Mouse (Mus musculus): Measurements from ENCODE around the gene Med19. TPM values are rescaled to one million over a fixed set of nuclear protein-coding genes. Genes with fewer than 3 reads are reported as not detected.

Med19 gene
- polyA plus RNA-seq, 1 experiment from 2014 or later = 28.8 TPM

DNA sequence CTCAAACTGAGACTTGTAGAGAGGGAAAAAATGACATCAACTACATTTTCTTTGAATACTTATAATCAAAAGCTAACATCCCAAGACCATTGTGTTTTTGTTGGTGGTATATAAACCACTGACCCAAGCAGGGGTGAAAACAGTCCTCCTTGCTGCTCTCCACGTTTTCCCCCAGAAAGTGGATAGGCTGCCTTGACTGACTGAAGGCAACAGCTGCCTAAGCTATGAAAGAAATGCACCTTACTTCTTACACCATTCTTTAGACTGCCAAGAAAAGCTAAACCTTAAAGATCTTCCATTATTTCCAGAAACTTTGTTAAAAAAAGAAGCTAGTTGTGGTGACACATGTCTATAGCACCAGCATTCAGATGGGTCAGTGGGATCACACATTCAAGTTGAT, 32.1 kb upstream of the Med19 start:
- ATAC-seq (ENCODE audit: insufficient number of reproducible peaks, low FRiP score) = no peak

DNA sequence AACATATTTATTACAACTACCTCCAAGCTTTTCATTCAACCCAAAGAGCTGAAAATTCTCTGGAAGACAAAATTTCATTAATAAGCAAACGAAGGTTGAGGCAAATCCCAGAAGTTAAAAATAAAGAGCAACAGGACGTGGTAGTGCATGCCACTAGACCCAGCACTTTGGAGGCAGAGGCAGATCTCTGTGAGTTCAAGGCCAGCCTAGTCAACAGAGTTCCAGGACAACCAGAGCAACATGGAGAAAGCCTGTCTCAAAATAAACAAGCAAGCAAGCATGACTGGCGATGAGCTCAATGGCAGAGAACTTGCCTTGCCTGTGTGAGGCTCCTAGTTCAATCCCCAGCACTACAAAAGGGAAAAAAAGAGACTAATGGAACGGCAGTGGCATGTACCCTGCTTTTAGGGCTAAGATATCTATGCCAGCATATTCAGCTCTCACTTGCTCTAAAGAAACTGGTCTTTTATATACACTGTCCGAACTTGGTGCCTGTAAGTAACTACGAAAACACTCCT, 31.1 kb upstream of the Med19 start:
- no peaks in the 10 kb centered on the region for H3K27me3 ChIP-seq (replicated peaks)
- 81% methylated on average over 6 of the region's 6 CpGs for WGBS
- no peak overlapping the region for H3K9ac ChIP-seq
- H3K4me3 ChIP-seq = peak overlapping the region; percentile 5; the same call in 1 of the 2 replicates
- peaks cover 36% of the 10 kb centered on the region for H3K4me1 ChIP-seq (replicated peaks)
- peak overlapping the region; percentile 42 for H3K4me2 ChIP-seq
- H3K9me3 ChIP-seq (replicated peaks) = no peaks in the 10 kb centered on the region
- H3K27ac ChIP-seq (ENCODE audit: poor library complexity, severe bottlenecking) = no peak overlapping the region
- no peak for ATAC-seq (ENCODE audit: insufficient number of reproducible peaks, low FRiP score)
- H3K36me3 ChIP-seq = peaks cover 4% of the 10 kb centered on the region; the same call in 1 of the 2 replicates

More for the DNA sequence above, 32.1 kb upstream of the Med19 start:
- Histone ChIP-seq H3K27me3 (replicated peaks) (no peaks in the 10 kb centered on the region), H3K9me3 (replicated peaks) (no peaks in the 10 kb centered on the region), H3K36me3 (peaks cover 10% of the 10 kb centered on the region), H3K4me2 (peak overlapping the region; percentile 29; the same call in 1 of the 2 replicates), H3K9ac (no peak overlapping the region), H3K4me3 (no peak overlapping the region), H3K4me1 (replicated peaks) (peaks cover 45% of the 10 kb centered on the region), H3K27ac (ENCODE audit: poor library complexity, severe bottlenecking) (peak overlapping the region; percentile 51; the same call in 1 of the 2 replicates)
- WGBS = 57% methylated on average over 1 of the region's 1 CpGs

DNA sequence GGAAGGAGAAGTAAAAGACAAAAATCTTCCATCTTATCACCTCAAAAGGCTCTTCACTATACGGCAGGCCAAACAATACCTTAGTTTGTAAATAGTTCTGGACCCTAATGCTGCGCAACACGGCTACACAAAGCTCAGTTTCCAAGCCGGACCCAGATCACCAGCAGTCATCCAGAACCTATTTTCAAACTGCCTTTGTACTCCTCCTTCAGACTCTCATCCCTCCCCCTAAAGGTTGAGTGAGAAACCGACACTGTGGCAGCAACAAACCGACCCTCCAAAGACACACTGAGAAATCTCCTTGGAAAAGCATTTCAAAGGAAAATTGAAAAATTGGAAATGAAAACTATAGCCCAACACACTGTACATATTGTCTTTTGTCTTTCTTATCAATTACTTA, 29.8 kb upstream of the Med19 start:
- Histone ChIP-seq H3K4me3 (peak overlapping the region; percentile 60), H3K27ac (ENCODE audit: poor library complexity, severe bottlenecking) (peak overlapping the region; percentile 68; the same call in 1 of the 2 replicates), H3K4me2 (peak overlapping the region; percentile 74), H3K27me3 (replicated peaks) (no peaks in the 10 kb centered on the region), H3K9me3 (replicated peaks) (no peaks in the 10 kb centered on the region), H3K36me3 (0 out of 2 replicates have a peak, but pooled peaks cover 3% of the 10 kb centered on the region), H3K4me1 (replicated peaks) (peaks cover 28% of the 10 kb centered on the region), H3K9ac (peak overlapping the region; percentile 77)
- no peak for ATAC-seq (ENCODE audit: insufficient number of reproducible peaks, low FRiP score)
- WGBS = 27% methylated on average over 6 of the region's 6 CpGs

DNA sequence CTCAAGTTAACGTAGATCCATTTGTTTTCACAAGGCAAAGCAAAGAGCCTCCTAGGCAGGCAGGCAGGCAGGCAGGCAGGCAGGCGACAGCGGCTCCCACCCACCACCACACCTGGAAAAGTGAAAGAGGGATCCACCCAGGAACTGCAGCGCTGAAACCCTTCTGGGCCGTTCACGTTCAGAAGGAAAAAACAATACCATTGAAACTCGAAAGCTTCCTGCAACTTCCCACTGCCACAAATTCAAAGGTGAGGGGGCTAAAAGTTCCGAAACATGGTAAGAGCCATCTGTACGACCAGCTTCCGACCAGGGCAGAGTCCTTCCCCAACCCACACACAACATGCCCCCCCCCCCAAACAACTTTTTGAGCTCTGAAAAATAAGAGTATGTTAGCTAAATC, 28.5 kb upstream of the Med19 start:
- Histone ChIP-seq H3K4me1 (replicated peaks) (peaks cover 21% of the 10 kb centered on the region), H3K4me3 (peak overlapping the region; percentile 67), H3K36me3 (0 out of 2 replicates have a peak, but pooled peaks cover 3% of the 10 kb centered on the region), H3K27ac (ENCODE audit: poor library complexity, severe bottlenecking) (peak overlapping the region; percentile 97), H3K27me3 (replicated peaks) (no peaks in the 10 kb centered on the region), H3K4me2 (peak overlapping the region; percentile 65), H3K9ac (peak overlapping the region; percentile 89), H3K9me3 (replicated peaks) (no peaks in the 10 kb centered on the region)
- WGBS = 0% methylated on average over 10 of the region's 10 CpGs
- no peak for ATAC-seq (ENCODE audit: insufficient number of reproducible peaks, low FRiP score)

DNA sequence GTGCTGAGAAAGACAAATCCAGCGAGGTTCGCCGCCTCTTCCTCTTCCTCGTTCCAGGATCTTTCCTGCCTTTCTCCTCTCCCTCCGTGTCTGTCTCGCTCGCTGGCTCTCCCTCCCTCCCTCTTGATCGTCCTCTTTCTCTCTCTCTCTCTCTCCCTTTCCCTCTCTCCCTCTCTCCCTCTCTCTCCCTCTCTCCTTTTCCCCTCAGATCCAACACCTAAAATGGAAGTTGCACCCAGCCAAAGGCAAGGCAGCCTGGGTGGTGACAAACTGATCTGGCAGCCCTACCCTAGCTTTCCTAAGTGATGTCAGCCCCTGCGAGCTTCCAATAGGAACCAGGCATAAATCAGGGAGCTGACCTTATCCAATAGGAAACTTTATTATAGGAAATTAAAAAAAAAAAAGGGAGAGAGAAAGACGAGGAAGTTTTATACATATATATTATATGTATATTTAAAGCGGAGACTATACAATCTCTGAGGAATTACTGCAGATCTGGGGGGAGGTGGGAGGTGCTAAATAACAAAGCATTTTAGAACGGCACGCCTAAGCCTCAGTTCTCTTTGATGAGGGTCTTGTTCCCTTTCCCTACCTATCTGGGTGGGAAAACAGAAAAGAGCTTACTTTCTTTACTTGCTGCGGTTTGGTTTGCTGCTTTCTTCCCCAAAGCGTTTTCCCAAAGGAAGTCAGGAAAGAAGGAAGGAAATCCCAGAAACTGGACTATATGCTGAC, 27.6 kb upstream of the Med19 start, which contains the start of gene Ctnnd1:
Gene Ctnnd1 (minus strand): TSS at position 302 of the 732 bp plus-strand sequence.
- ATAC-seq (ENCODE audit: insufficient number of reproducible peaks, low FRiP score) = peak; percentile 94
- Histone ChIP-seq H3K4me1 (replicated peaks) (peaks cover 21% of the 10 kb centered on the region), H3K4me3 (peak within 1 kb of the TSS; percentile 67), H3K27me3 (replicated peaks) (no peaks in the 10 kb centered on the region), H3K9me3 (replicated peaks) (no peaks in the 10 kb centered on the region), H3K27ac (ENCODE audit: poor library complexity, severe bottlenecking) (peak within 1 kb of the TSS; percentile 97), H3K9ac (peak within 1 kb of the TSS; percentile 89), H3K36me3 (0 out of 2 replicates have a peak, but pooled peaks cover 3% of the 10 kb centered on the region), H3K4me2 (peak within 1 kb of the TSS; percentile 65)
- WGBS = 0% methylated on average over 15 of the region's 15 CpGs

DNA sequence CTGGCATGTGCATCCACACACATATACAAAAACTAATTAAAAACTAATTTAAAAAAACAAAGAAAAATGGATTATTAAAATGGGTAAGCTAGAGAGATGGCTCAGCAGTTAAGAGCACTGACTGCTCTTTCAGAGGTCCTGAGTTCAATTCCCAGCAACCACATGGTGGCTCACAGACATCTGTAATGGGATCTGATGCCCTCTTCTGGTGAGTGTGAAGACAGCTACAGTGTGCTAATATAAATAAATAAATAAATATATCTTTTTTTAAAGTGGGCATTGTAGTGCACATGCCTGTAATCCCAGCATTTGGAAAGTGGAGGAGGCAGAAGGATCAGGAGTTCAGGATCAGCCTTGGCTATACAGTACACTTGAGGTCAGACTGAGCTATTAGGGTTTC, 24.8 kb upstream of the Med19 start:
- no peak overlapping the region for H3K4me3 ChIP-seq
- no peaks in the 10 kb centered on the region for H3K9me3 ChIP-seq (replicated peaks)
- no peaks in the 10 kb centered on the region for H3K36me3 ChIP-seq
- no peak overlapping the region for H3K27ac ChIP-seq (ENCODE audit: poor library complexity, severe bottlenecking)
- no peak overlapping the region for H3K9ac ChIP-seq
- no peak for ATAC-seq (ENCODE audit: insufficient number of reproducible peaks, low FRiP score)
- no peaks in the 10 kb centered on the region for H3K27me3 ChIP-seq (replicated peaks)
- no peaks in the 10 kb centered on the region for H3K4me1 ChIP-seq (replicated peaks)
- no peak overlapping the region for H3K4me2 ChIP-seq

DNA sequence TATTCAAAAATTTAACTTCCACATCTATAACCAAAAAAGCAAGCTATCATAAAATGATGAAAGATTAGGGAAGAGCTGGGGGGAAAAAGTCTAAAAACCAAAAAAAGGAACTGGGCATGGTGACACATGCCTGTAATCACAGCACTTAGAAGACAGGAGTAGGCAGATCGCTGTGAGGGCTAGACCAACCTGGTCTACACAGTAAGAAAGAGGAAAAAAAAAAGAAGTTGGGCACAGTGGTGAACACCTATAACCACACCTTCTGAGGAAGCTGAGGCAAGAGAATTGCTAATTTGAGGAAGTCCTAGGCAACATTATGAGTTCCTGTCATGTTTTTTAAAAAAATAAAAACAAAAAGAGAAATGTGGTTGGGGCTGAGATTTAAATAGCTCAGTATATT, 22.3 kb upstream of the Med19 start:
- no peak for ATAC-seq (ENCODE audit: insufficient number of reproducible peaks, low FRiP score)
- Histone ChIP-seq H3K4me1 (replicated peaks) (no peaks in the 10 kb centered on the region), H3K4me2 (no peak overlapping the region), H3K36me3 (no peaks in the 10 kb centered on the region), H3K27ac (ENCODE audit: poor library complexity, severe bottlenecking) (no peak overlapping the region), H3K4me3 (no peak overlapping the region), H3K9me3 (replicated peaks) (no peaks in the 10 kb centered on the region), H3K27me3 (replicated peaks) (no peaks in the 10 kb centered on the region), H3K9ac (no peak overlapping the region)
- 56% methylated on average over 1 of the region's 1 CpGs for WGBS

DNA sequence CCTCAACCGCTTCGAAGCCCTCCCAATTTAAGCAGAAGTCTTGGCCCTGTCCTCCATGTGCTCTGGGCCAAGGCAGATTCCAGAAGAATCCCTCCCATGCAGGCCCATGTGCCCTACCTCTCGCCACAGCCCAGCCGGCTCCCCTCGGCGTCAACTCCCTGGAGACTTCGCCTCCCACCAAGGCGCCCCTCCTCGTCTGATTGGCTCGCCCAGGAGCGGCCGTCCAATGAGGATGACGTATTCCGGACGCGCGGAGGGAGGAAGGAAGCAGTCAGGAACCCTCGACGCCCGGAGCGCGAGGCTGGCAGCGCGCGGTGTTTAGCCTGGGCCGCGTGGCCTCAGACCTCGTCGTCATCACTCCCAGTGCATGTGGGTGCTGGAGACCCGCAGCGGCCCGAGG, 19.4 kb upstream of the Med19 start, which contains the start of gene Btbd18:
Gene Btbd18 (plus strand): TSS at position 274 of the 400 bp plus-strand sequence.
- ATAC-seq (ENCODE audit: insufficient number of reproducible peaks, low FRiP score) = no peak
- H3K4me2 ChIP-seq = no peak within 1 kb of the TSS
- H3K4me1 ChIP-seq (replicated peaks) = no peaks in the 10 kb centered on the region
- no peak within 1 kb of the TSS for H3K27ac ChIP-seq (ENCODE audit: poor library complexity, severe bottlenecking)
- H3K4me3 ChIP-seq = no peak within 1 kb of the TSS
- H3K36me3 ChIP-seq = no peaks in the 10 kb centered on the region
- no peaks in the 10 kb centered on the region for H3K27me3 ChIP-seq (replicated peaks)
- 91% methylated on average over 32 of the region's 32 CpGs for WGBS
- no peak within 1 kb of the TSS for H3K9ac ChIP-seq
- peaks cover 3% of the 10 kb centered on the region; the same call in 1 of the 2 replicates for H3K9me3 ChIP-seq (replicated peaks)

DNA sequence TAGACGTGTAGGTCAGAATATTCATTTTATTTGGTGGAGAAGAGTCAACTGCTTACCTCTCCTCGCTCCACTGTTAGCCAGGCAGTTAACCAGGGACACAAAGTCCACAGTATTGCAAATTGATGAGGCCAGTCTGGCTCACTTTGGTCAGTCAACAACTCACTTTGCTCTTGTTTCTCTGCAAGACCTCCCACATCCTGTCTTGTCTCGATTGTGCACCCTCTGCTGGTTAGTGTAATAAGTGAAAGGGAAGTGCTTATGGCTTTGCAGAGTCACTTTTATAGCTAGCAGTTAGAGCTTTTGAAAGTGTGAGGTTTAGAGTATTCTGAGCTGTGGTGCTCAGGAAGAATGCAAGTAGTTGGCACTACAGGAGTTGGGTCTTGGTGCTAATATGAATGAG, 17.9 kb upstream of the Med19 start:
- 59% methylated on average over 3 of the region's 3 CpGs for WGBS

DNA sequence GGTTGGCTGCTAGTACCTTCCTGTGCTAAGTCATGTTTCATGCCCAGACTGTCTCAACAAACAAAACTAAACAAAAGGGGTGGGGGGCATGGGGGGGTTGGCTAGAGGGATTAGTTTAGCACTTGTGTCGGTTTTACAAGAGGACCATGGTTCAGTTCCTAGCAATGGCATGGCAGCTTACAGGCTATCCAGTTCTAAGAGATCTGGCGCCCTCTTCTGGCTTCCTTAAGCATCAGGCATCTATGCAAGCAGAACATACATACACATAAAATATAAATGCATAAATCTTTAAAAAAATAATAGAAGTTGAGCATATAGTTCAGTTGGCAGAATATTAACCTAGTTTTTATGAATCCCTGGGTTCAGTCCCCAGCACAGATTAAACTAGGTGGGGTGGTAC, 15.3 kb upstream of the Med19 start:
- no peak for ATAC-seq (ENCODE audit: insufficient number of reproducible peaks, low FRiP score)
- Histone ChIP-seq H3K4me3 (no peak overlapping the region), H3K36me3 (0 out of 2 replicates have a peak, but pooled peaks cover 6% of the 10 kb centered on the region), H3K4me2 (no peak overlapping the region), H3K4me1 (replicated peaks) (0 out of 2 replicates have a peak, but pooled peaks cover 4% of the 10 kb centered on the region), H3K9me3 (replicated peaks) (peaks cover 3% of the 10 kb centered on the region; the same call in 1 of the 2 replicates), H3K27me3 (replicated peaks) (no peaks in the 10 kb centered on the region), H3K9ac (no peak overlapping the region), H3K27ac (ENCODE audit: poor library complexity, severe bottlenecking) (no peak overlapping the region)
- WGBS = 33% methylated on average over 2 of the region's 2 CpGs

More for the DNA sequence above, 17.9 kb upstream of the Med19 start:
- Histone ChIP-seq H3K4me3 (no peak overlapping the region), H3K4me2 (no peak overlapping the region), H3K27me3 (replicated peaks) (no peaks in the 10 kb centered on the region), H3K4me1 (replicated peaks) (no peaks in the 10 kb centered on the region), H3K36me3 (no peaks in the 10 kb centered on the region), H3K27ac (ENCODE audit: poor library complexity, severe bottlenecking) (no peak overlapping the region), H3K9me3 (replicated peaks) (peaks cover 3% of the 10 kb centered on the region; the same call in 1 of the 2 replicates), H3K9ac (no peak overlapping the region)
- ATAC-seq (ENCODE audit: insufficient number of reproducible peaks, low FRiP score) = no peak

DNA sequence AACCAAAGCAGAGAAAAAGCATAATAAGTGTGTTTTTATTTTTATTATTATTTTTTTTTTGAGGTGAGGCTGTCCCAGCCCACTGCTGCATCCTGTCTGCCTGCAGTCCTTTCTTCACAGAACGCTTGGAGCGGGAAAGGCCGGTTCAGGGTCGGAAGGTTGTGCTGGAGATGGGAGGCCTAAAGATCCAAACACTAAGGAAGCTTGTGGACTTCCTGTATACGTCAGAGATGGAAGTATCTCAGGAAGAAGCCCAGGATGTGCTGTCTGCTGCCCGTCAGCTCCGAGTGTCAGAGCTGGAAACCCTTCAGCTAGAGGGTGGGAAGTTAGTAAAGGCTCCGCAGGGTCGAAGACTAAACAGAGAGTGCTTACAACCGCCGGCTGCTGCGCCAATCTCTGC, 12.1 kb upstream of the Med19 start:
- peaks cover 12% of the 10 kb centered on the region for H3K4me1 ChIP-seq (replicated peaks)
- H3K9me3 ChIP-seq (replicated peaks) = peaks cover 3% of the 10 kb centered on the region; the same call in 1 of the 2 replicates
- no peak overlapping the region for H3K4me3 ChIP-seq
- H3K27ac ChIP-seq (ENCODE audit: poor library complexity, severe bottlenecking) = peak overlapping the region; percentile 45
- no peak for ATAC-seq (ENCODE audit: insufficient number of reproducible peaks, low FRiP score)
- peaks cover 20% of the 10 kb centered on the region for H3K36me3 ChIP-seq
- no peak overlapping the region for H3K9ac ChIP-seq
- H3K27me3 ChIP-seq (replicated peaks) = no peaks in the 10 kb centered on the region
- peak overlapping the region; percentile 25; the same call in 1 of the 2 replicates for H3K4me2 ChIP-seq
- 48% methylated on average over 12 of the region's 12 CpGs for WGBS
